Mouse (Mus musculus) limb, embryonic 11.5 days (tissue): ENCODE measurements around the gene Stx6. TPM values are rescaled to one million over a fixed set of nuclear protein-coding genes. Genes with fewer than 3 reads are reported as not detected.

Source experiments
- ATAC-seq: fragments of 200-750 bp; cut with Nextera tagmentation; 2 replicates; pipeline ENCODE4 v1.8.0; 2017; ENCODE audit warnings: low read depth; ENCODE audit not compliant: insufficient number of reproducible peaks, low FRiP score, low TSS enrichment
- DNase-seq: peaks from one replicate; pipeline ENCODE4 v3.0.0-alpha.2; 2015; ENCODE audit warnings: low spot score
- H3K27ac ChIP-seq: fragments of 300-500 bp; sonication (generic); replicated peaks from 2 replicates; pipeline ENCODE4 v1.5.1; 2014; ENCODE audit warnings: low read depth, mild to moderate bottlenecking, low read length
- H3K27me3 ChIP-seq: fragments of 300-500 bp; sonication (generic); 2 replicates; pipeline ENCODE4 v1.6.1; 2014; ENCODE audit warnings: mild to moderate bottlenecking, low read length, mixed read lengths; ENCODE audit not compliant: control insufficient read depth, insufficient read depth
- H3K36me3 ChIP-seq: fragments of 300-500 bp; sonication (generic); 2 replicates; pipeline ENCODE4 v1.6.1; 2014; ENCODE audit warnings: mild to moderate bottlenecking, low read length, moderate library complexity, mixed read lengths; ENCODE audit not compliant: control insufficient read depth, insufficient read depth
- H3K4me1 ChIP-seq: fragments of 300-500 bp; sonication (generic); 2 replicates; pipeline ENCODE4 v1.6.1; 2014; ENCODE audit warnings: low read length, mixed read lengths; ENCODE audit not compliant: control insufficient read depth, insufficient read depth
- H3K4me2 ChIP-seq: fragments of 300-500 bp; sonication (generic); 2 replicates; pipeline ENCODE4 v1.6.1; 2014; ENCODE audit warnings: low read depth, mild to moderate bottlenecking, moderate library complexity; ENCODE audit not compliant: severe bottlenecking
- H3K4me3 ChIP-seq: fragments of 300-500 bp; sonication (generic); 2 replicates; pipeline ENCODE4 v1.5.1; 2014; ENCODE audit warnings: low read depth, low read length
- H3K9ac ChIP-seq: fragments of 300-500 bp; sonication (generic); 2 replicates; pipeline ENCODE4 v1.6.1; 2014; ENCODE audit warnings: mild to moderate bottlenecking, low read length
- H3K9me3 ChIP-seq: fragments of 300-500 bp; sonication (generic); 2 replicates; pipeline ENCODE4 v1.6.1; 2016; ENCODE audit warnings: low read length; ENCODE audit not compliant: control insufficient read depth
- WGBS: fragments of 180-500 bp; shearing (Covaris S2); extraction: QIAGEN DNeasy Blood & Tissue Kit; methylation state at CpG from one replicate; pipeline ENCODE4 v1.1.7; 2014; 5-methylcytosine and 5-hydroxymethylcytosine counted together
- polyA plus RNA-seq: library from polyadenylated mRNA; unstranded; fragments of >200 nt; fragmentation: Nextera tagmentation; extraction: Ambion mirVana; gene quantifications from 2 replicates; pipeline ENCODE4 v1.2.1, GENCODE M21; 2014

Gene Stx6
- polyA plus RNA-seq, 1 experiment from 2014 or later, result 91.8 TPM

DNA sequence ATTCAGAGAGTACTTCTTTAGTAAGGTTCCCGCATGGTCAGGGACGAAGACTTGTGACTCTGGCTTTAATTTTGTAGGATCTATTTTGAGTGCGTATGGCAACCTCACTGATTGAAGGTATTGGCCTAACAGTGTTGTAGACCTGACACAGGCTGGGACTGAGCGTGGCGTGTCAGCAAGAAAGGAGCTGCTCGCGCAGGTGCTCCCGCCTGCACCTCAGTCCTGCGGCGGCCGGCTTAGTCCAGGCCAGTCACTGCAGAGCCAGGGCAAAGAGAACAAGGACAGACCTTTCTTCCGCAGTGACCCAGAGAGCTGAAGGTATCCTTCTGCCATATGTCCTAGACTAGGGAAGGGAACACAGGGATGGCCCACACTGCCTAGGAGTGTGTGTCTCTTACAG, 45.4 kb downstream of the Stx6 start:
- Histone ChIP-seq H3K27ac (no peak overlapping the region), H3K4me3 (no peak overlapping the region)
- WGBS, result 91% methylated on average over 12 of the region's 12 CpGs

DNA sequence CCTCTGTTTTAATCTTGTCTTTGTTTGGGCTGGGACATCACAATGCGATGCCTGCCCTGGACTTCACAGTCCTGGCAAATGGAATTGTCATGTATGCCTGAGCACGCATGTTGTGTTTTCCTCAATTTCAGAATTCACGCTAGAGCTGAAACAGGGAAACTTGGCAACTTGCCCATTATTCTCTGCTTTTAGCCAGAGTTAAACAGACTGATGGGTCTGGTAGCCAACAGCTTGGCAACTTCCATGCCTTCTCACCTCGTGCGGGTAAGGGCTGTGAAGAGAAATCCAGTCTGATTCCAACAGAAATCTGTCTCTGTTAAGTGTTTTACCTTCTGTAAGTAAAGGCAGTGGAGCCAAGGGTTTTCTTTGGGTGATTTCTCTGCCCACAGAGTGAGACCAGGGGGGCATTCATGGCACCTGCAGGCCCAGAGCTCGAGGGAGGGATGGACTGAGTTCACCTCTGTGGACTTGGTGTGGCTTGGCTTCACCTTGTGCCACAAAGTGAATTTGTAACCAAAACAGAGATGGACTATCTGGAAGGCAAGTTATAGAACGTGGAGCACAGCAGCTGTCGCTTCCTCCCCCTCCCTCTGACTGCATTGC, 46.1 kb downstream of the Stx6 start:
- ATAC-seq (no peak), DNase-seq (no peak)
- Histone ChIP-seq H3K9me3 (no peaks in the 10 kb centered on the region), H3K36me3 (peaks cover 4% of the 10 kb centered on the region; the same call in 1 of the 2 replicates), H3K9ac (no peak overlapping the region), H3K4me2 (no peak overlapping the region), H3K27ac (no peak overlapping the region), H3K4me1 (peaks cover 2% of the 10 kb centered on the region; the same call in 1 of the 2 replicates), H3K27me3 (no peaks in the 10 kb centered on the region), H3K4me3 (no peak overlapping the region)
- 95% methylated on average over 8 of the region's 8 CpGs for WGBS

More for the DNA sequence above, 45.4 kb downstream of the Stx6 start:
- ATAC-seq, result no peak
- H3K9me3 ChIP-seq, result no peaks in the 10 kb centered on the region
- peaks cover 2% of the 10 kb centered on the region; the same call in 1 of the 2 replicates for H3K4me1 ChIP-seq
- no peaks in the 10 kb centered on the region for H3K27me3 ChIP-seq
- no peak for DNase-seq
- H3K4me2 ChIP-seq, result no peak overlapping the region
- peaks cover 4% of the 10 kb centered on the region; the same call in 1 of the 2 replicates for H3K36me3 ChIP-seq
- H3K9ac ChIP-seq, result no peak overlapping the region

- Histone ChIP-seq H3K9ac (no peak overlapping the region), H3K4me3 (no peak overlapping the region), H3K4me2 (no peak overlapping the region), H3K36me3 (peaks cover 4% of the 10 kb centered on the region; the same call in 1 of the 2 replicates), H3K4me1 (peaks cover 2% of the 10 kb centered on the region; the same call in 1 of the 2 replicates), H3K27me3 (no peaks in the 10 kb centered on the region), H3K27ac (no peak overlapping the region), H3K9me3 (no peaks in the 10 kb centered on the region)
- ATAC-seq (no peak), DNase-seq (no peak)
- 67% methylated on average over 7 of the region's 7 CpGs for WGBS
Measured at GRCm38 (mm10) chr1:155205311-155205710, 46.8 kb downstream of the Stx6 start.

DNA sequence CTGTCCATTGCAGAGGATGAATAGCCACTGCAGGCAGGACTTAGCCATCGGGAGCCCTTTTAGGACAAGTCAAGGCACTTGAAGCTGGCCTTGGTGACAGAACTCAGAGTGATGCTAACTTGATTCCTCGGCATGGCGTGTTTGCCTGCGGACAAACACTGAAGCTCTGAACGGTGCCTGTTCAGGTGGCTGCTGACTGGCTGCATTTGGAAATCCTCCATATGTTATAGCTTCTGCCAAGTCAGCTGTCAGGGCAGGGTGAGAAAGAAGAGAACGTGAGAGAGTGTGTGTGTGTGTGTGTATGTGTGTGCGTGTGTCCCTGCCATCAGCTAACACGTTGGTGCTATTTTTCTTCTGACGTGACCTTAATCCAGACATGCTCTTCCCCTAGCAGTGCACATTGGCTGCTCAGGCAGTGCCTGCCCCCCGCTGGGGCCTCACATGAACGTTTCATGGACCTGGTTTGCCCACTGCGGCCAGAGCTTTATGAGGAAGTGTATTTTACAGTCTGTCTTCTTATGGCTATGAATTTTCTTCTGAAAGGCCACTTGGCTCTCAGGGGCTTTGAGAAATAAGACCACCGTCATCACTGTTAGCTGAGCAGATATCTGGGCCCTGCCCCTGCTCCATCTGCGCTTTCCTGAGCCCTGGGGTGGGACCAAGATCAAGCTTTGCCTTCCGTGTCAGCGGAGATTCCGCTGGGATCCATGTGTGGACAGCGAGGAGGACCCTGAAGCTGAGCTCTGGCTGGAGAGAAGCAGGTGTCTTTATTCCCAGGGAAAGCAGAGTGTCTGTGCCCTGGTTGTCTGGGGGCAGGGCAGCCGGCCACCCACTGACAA, 47.5 kb downstream of the Stx6 start:
- peaks cover 9% of the 10 kb centered on the region for H3K4me1 ChIP-seq
- no peak overlapping the region for H3K27ac ChIP-seq
- WGBS, result 76% methylated on average over 19 of the region's 19 CpGs
- ATAC-seq, result no peak
- H3K9me3 ChIP-seq, result no peaks in the 10 kb centered on the region
- no peak overlapping the region for H3K9ac ChIP-seq
- no peak overlapping the region for H3K4me2 ChIP-seq
- peaks cover 2% of the 10 kb centered on the region; the same call in 1 of the 2 replicates for H3K36me3 ChIP-seq
- H3K4me3 ChIP-seq, result no peak overlapping the region
- no peak for DNase-seq
- H3K27me3 ChIP-seq, result no peaks in the 10 kb centered on the region

DNA sequence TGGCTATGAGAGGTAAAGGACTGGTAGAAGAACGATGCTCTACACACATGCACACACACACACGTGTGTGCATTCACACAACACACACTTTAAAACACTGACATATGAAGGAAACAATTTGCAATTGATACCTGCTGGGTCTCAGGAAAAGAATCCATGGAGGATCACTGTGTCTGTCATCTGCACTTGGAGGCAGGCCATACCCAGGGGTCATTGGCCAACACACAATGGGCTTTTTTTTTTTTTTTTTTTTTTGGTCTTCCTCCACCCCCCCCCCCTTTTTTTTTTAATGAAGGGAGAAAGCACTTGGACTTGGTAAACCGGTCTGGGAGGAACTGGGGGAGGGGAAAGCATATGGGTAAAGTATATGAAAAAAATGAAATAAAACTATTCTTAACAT, 49.3 kb downstream of the Stx6 start:
- 83% methylated on average over 3 of the region's 3 CpGs for WGBS
- Histone ChIP-seq H3K9me3 (no peaks in the 10 kb centered on the region), H3K4me3 (no peak overlapping the region), H3K4me1 (peaks cover 26% of the 10 kb centered on the region), H3K9ac (no peak overlapping the region), H3K27me3 (no peaks in the 10 kb centered on the region), H3K36me3 (no peaks in the 10 kb centered on the region; the same call in 1 of the 2 replicates), H3K27ac (no peak overlapping the region), H3K4me2 (no peak overlapping the region)
- no peak for DNase-seq
- no peak for ATAC-seq

DNA sequence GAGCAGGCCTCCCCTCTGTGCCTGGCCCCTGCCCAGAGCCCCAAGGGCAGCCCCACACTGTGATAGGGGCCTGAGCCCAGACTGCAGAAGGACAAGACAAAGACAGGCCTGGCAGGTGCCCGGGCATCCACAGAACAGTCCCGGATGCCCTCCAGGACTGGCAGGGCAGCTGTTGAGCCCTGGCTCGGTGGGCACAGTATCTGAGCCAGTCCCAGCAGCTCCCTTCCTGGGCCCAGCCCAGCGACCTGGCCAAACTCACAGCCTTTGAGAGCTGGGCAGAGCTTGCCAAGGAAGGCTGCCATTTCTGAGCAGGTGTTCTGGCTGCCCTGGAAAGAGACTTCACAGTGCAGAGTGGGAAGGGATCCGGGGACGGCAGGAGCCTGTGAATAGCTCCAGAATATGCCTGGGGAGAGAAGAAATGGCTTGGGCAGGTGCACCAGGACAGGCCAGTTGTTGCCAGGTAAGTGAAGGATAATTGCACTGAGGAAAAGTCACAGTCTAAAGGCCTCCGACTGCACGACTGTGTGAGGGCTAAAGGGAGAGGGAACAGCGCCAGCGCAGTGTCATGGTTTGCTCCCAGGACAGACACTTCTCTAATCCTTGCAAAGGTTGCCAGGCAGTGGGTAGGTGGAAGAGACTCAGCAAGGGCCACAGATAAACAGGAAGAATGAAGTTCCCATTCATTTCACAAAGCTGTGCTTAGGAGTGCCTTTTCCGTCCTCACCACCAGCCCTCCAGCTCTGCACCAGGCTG, 51.7 kb downstream of the Stx6 start:
- Histone ChIP-seq H3K9me3 (no peaks in the 10 kb centered on the region), H3K4me2 (no peak overlapping the region), H3K4me3 (no peak overlapping the region), H3K36me3 (no peaks in the 10 kb centered on the region; the same call in 1 of the 2 replicates), H3K27me3 (no peaks in the 10 kb centered on the region), H3K9ac (no peak overlapping the region), H3K27ac (no peak overlapping the region), H3K4me1 (peaks cover 44% of the 10 kb centered on the region)
- 82% methylated on average over 11 of the region's 11 CpGs for WGBS
- no peak for ATAC-seq
- DNase-seq, result no peak

DNA sequence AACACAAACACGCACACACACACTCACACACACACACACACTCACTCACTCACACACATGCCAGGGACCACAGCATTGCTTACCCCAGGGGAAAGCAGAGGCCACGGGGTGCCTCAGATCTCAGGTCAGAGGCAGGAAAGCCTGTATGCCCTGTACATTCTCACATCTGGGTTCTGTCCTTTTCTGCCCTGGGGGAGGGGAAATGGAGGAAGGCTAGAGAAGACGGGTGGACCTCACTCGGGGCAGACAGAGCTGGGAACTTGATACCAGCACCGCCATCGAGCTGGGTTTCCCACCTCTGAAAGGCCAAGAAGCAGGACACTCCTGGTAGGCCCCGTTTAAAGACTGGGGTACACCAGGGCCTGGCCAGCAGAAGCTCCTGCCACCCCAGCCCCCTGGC, 52.5 kb downstream of the Stx6 start:
- Histone ChIP-seq H3K27me3 (no peaks in the 10 kb centered on the region), H3K4me3 (no peak overlapping the region), H3K36me3 (no peaks in the 10 kb centered on the region; the same call in 1 of the 2 replicates), H3K9ac (peak overlapping the region; percentile 30; the same call in 1 of the 2 replicates), H3K4me2 (no peak overlapping the region), H3K27ac (peak overlapping the region; percentile 68), H3K9me3 (no peaks in the 10 kb centered on the region), H3K4me1 (peaks cover 51% of the 10 kb centered on the region)
- peak; percentile 10; the same call in 1 of the 2 replicates for ATAC-seq
- 12% methylated on average over 7 of the region's 7 CpGs for WGBS
- DNase-seq, result peak; percentile 54

DNA sequence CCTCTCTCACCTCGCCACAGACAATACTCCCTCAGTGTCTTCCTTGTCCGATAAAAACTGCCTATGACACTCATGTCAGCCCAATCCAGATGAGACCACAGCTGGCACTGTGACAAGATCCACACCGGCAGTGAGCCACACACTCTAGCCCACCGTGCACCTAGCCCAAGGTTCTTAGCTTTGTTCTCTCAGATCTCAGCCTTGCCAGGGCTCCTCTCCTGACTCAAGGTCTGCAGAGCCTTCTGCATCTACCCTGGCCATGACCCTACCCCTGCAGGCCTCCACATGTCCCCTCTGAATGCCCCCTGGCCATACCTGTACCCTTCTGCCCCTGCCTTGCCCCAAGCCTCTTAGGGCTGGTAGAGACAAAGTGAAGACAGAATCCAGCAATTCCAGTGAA, 53.6 kb downstream of the Stx6 start:
- peak; percentile 53 for DNase-seq
- Histone ChIP-seq H3K4me2 (no peak overlapping the region), H3K9ac (peak overlapping the region; percentile 35), H3K36me3 (no peaks in the 10 kb centered on the region; the same call in 1 of the 2 replicates), H3K27ac (peak overlapping the region; percentile 68), H3K4me3 (no peak overlapping the region), H3K27me3 (no peaks in the 10 kb centered on the region), H3K9me3 (no peaks in the 10 kb centered on the region), H3K4me1 (peaks cover 56% of the 10 kb centered on the region)
- ATAC-seq, result peak; percentile 33; the same call in 1 of the 2 replicates
- WGBS, result 62% methylated on average over 4 of the region's 4 CpGs
